Comparison of ENCODE assay signal across 24 mouse cellular contexts in the genomic region with DNA sequence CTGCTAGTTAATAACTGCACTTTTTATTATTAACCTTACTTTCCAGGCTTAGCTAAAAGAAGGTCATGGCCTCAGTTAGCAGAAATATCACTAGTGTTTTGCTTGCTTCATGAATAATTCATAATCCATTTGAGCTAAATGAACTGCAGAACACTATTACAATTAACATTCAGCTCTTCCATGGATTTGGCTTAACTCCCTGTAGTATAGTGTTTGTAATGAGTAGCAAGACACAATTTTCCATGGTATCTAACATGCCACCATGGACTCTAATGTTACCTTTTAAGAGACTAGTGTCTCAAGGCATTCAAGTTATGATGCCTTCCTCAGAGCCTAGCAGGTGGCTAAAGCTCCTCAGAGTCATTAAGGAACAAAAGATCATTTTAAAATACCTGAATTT.
DNase-seq lines count a peak whose midpoint lies in the region; ATAC-seq and TF ChIP-seq lines count a peak whose summit lies in the region.
"Had no signal": no experiment of that assay in that cellular context is flagged by ENCODE, and none has a peak within 500 bp of the region (broad histone marks: within the 10 kb centered on the region; RNA-seq: fewer than 3 reads in every experiment).

No protein-coding gene starts in this region.

- no peaks in the 10 kb centered on the region for H3K4me1 ChIP-seq in hindbrain, embryonic 13.5 days (replicated peaks)
- no peaks in the 10 kb centered on the region for H3K4me1 ChIP-seq in hindbrain, postnatal 0 days (ENCODE audit: insufficient read depth, low read length)
- H3K4me1 ChIP-seq in neural tube, embryonic 13.5 days (replicated peaks): 0 out of 2 replicates have a peak, but pooled peaks cover 4% of the 10 kb centered on the region
- no peaks in the 10 kb centered on the region for H3K4me1 ChIP-seq in neural tube, embryonic 15.5 days
- H3K4me1 ChIP-seq in forebrain, postnatal 0 days (ENCODE audit: insufficient read depth): no peaks in the 10 kb centered on the region
- no peaks in the 10 kb centered on the region for H3K4me1 ChIP-seq in heart, embryonic 12.5 days (replicated peaks)
- H3K4me1 ChIP-seq: embryonic facial prominence, embryonic 13.5 days; limb, embryonic 15.5 days had no signal

- no peak for TF ChIP-seq CTCF in hindbrain, postnatal 0 days (IDR thresholded peaks at IDR 0.05; ENCODE audit: low read depth)
- TF ChIP-seq CTCF in forebrain, postnatal 0 days (IDR thresholded peaks at IDR 0.05; ENCODE audit: low read depth): no peak
- no peak for TF ChIP-seq CTCF in gastrocnemius, adult 2 months (IDR thresholded peaks at IDR 0.05)

- no peak for DNase-seq in hindbrain, postnatal 0 days (ENCODE audit: low spot score)
- no peak for DNase-seq in forebrain, postnatal 0 days
- no peak for DNase-seq in gastrocnemius, adult 2 months
- DNase-seq: B cell, adult 2 months; cerebellum, adult 11-12 months; cerebellum, postnatal 10 days; gastrocnemius, postnatal 14 days; heart, adult 18-20 months; kidney, adult 11 months; kidney, postnatal 14 days; left cerebral cortex, postnatal 4 days; lung, embryonic 14.5 days; right cerebral cortex, adult 18-20 months had no signal

- no peaks in the 10 kb centered on the region for H3K9me3 ChIP-seq in hindbrain, embryonic 13.5 days
- H3K9me3 ChIP-seq in hindbrain, postnatal 0 days (ENCODE audit: low read length): no peaks in the 10 kb centered on the region
- H3K9me3 ChIP-seq in neural tube, embryonic 13.5 days: no peaks in the 10 kb centered on the region
- H3K9me3 ChIP-seq in neural tube, embryonic 15.5 days (replicated peaks): no peaks in the 10 kb centered on the region
- H3K9me3 ChIP-seq in forebrain, postnatal 0 days (ENCODE audit: low read length): no peaks in the 10 kb centered on the region
- no peaks in the 10 kb centered on the region for H3K9me3 ChIP-seq in heart, embryonic 12.5 days (replicated peaks)
- H3K9me3 ChIP-seq: embryonic facial prominence, embryonic 13.5 days; G1E; limb, embryonic 15.5 days had no signal

- H3K27ac ChIP-seq in hindbrain, embryonic 13.5 days: no peak overlapping the region
- H3K27ac ChIP-seq in hindbrain, postnatal 0 days: no peak overlapping the region
- no peak overlapping the region for H3K27ac ChIP-seq in neural tube, embryonic 13.5 days (replicated peaks)
- H3K27ac ChIP-seq in neural tube, embryonic 15.5 days (replicated peaks): no peak overlapping the region
- no peak overlapping the region for H3K27ac ChIP-seq in forebrain, postnatal 0 days (ENCODE audit: low read depth, low read length)
- H3K27ac ChIP-seq in heart, embryonic 12.5 days (ENCODE audit: poor library complexity, severe bottlenecking): no peak overlapping the region
- H3K27ac ChIP-seq in gastrocnemius, adult 2 months: no peak overlapping the region
- H3K27ac ChIP-seq: embryonic facial prominence, embryonic 13.5 days; limb, embryonic 15.5 days; liver, embryonic 14.5 days had no signal

- no peak overlapping the region for H3K4me2 ChIP-seq in hindbrain, embryonic 13.5 days
- no peak overlapping the region for H3K4me2 ChIP-seq in hindbrain, postnatal 0 days (ENCODE audit: low read depth, low read length)
- H3K4me2 ChIP-seq in neural tube, embryonic 13.5 days: no peak overlapping the region
- no peak overlapping the region for H3K4me2 ChIP-seq in neural tube, embryonic 15.5 days
- H3K4me2 ChIP-seq in forebrain, postnatal 0 days (ENCODE audit: low read depth): no peak overlapping the region
- no peak overlapping the region for H3K4me2 ChIP-seq in heart, embryonic 12.5 days
- H3K4me2 ChIP-seq: embryonic facial prominence, embryonic 13.5 days; limb, embryonic 15.5 days; lung, embryonic 14.5 days had no signal

- intact Hi-C loops in gastrocnemius, adult 2 months (cut with DNase I): no loop called here

- no peak overlapping the region for H3K9ac ChIP-seq in hindbrain, embryonic 13.5 days
- no peak overlapping the region for H3K9ac ChIP-seq in hindbrain, postnatal 0 days (replicated peaks; ENCODE audit: low read length)
- no peak overlapping the region for H3K9ac ChIP-seq in neural tube, embryonic 13.5 days
- H3K9ac ChIP-seq in neural tube, embryonic 15.5 days (replicated peaks): no peak overlapping the region
- H3K9ac ChIP-seq in forebrain, postnatal 0 days: no peak overlapping the region
- no peak overlapping the region for H3K9ac ChIP-seq in heart, embryonic 12.5 days
- H3K9ac ChIP-seq: embryonic facial prominence, embryonic 13.5 days; limb, embryonic 15.5 days; liver, embryonic 14.5 days; lung, embryonic 14.5 days had no signal

- H3K27me3 ChIP-seq in hindbrain, embryonic 13.5 days: no peaks in the 10 kb centered on the region
- no peaks in the 10 kb centered on the region for H3K27me3 ChIP-seq in hindbrain, postnatal 0 days (ENCODE audit: insufficient read depth, low read length)
- no peaks in the 10 kb centered on the region for H3K27me3 ChIP-seq in neural tube, embryonic 13.5 days
- H3K27me3 ChIP-seq in neural tube, embryonic 15.5 days (replicated peaks): no peaks in the 10 kb centered on the region
- H3K27me3 ChIP-seq in forebrain, postnatal 0 days (ENCODE audit: insufficient read depth, low read length): no peaks in the 10 kb centered on the region
- no peaks in the 10 kb centered on the region for H3K27me3 ChIP-seq in heart, embryonic 12.5 days (replicated peaks)
- H3K27me3 ChIP-seq: CH12.LX; embryonic facial prominence, embryonic 13.5 days; limb, embryonic 15.5 days; Patski had no signal

- H3K36me3 ChIP-seq in hindbrain, embryonic 13.5 days: no peaks in the 10 kb centered on the region
- no peaks in the 10 kb centered on the region for H3K36me3 ChIP-seq in hindbrain, postnatal 0 days (ENCODE audit: insufficient read depth, low read length)
- H3K36me3 ChIP-seq in neural tube, embryonic 13.5 days: no peaks in the 10 kb centered on the region
- no peaks in the 10 kb centered on the region for H3K36me3 ChIP-seq in neural tube, embryonic 15.5 days
- H3K36me3 ChIP-seq in forebrain, postnatal 0 days (ENCODE audit: insufficient read depth): no peaks in the 10 kb centered on the region
- H3K36me3 ChIP-seq in heart, embryonic 12.5 days: no peaks in the 10 kb centered on the region
- H3K36me3 ChIP-seq: embryonic facial prominence, embryonic 13.5 days; G1E; limb, embryonic 15.5 days had no signal

- H3K4me3 ChIP-seq in hindbrain, embryonic 13.5 days: no peak overlapping the region
- no peak overlapping the region for H3K4me3 ChIP-seq in hindbrain, postnatal 0 days (ENCODE audit: low read length)
- no peak overlapping the region for H3K4me3 ChIP-seq in neural tube, embryonic 13.5 days
- no peak overlapping the region for H3K4me3 ChIP-seq in neural tube, embryonic 15.5 days (replicated peaks)
- H3K4me3 ChIP-seq in forebrain, postnatal 0 days (ENCODE audit: low read depth, low read length): no peak overlapping the region
- H3K4me3 ChIP-seq in heart, embryonic 12.5 days: no peak overlapping the region
- H3K4me3 ChIP-seq in gastrocnemius, adult 2 months: no peak overlapping the region
- H3K4me3 ChIP-seq: embryonic facial prominence, embryonic 13.5 days; erythroblast, embryonic 14.5 days; limb, embryonic 15.5 days had no signal

- ATAC-seq in hindbrain, embryonic 13.5 days (ENCODE audit: low FRiP score): peak; percentile 73; the same call in 1 of the 2 replicates
- ATAC-seq in hindbrain, postnatal 0 days: no peak
- ATAC-seq in neural tube, embryonic 13.5 days (ENCODE audit: low read depth): peak; percentile 79; the same call in 1 of the 2 replicates
- no peak for ATAC-seq in neural tube, embryonic 15.5 days (ENCODE audit: low FRiP score)
- ATAC-seq in forebrain, postnatal 0 days: peak; percentile 40; the same call in 1 of the 2 replicates
- ATAC-seq in heart, embryonic 12.5 days (ENCODE audit: insufficient number of reproducible peaks, low FRiP score): no peak
- ATAC-seq: Patski had no signal

Comparison
In these comparisons a context has a peak if more than half of its experiments do, and no peak if none do; other contexts are left out.
1. ATAC-seq: peak in hindbrain, embryonic 13.5 days (single experiment), neural tube, embryonic 13.5 days (single experiment) and forebrain, postnatal 0 days (single experiment); none in hindbrain, postnatal 0 days (single experiment), neural tube, embryonic 15.5 days (single experiment) and heart, embryonic 12.5 days (single experiment).